Mouse (Mus musculus) myocyte (in vitro differentiated cells): ENCODE data around the gene Tll2.

Source experiments
- POLR2A ChIP-seq: IDR thresholded peaks from one replicate; pipeline ENCODE4 v1.6.1; 2011; ENCODE audit warnings: low read depth, mild to moderate bottlenecking, control low read depth, moderate library complexity; ENCODE audit not compliant: insufficient read length
- TCF12 ChIP-seq: IDR thresholded peaks from one replicate; pipeline ENCODE4 v1.6.1; 2011; ENCODE audit warnings: mild to moderate bottlenecking, control low read depth; ENCODE audit not compliant: poor library complexity, insufficient read depth, severe bottlenecking
- USF1 ChIP-seq: IDR thresholded peaks from one replicate; pipeline ENCODE4 v1.6.1; 2011; ENCODE audit warnings: low read depth, mild to moderate bottlenecking, control low read depth, moderate library complexity

- no peak for TF ChIP-seq TCF12
- no peak for TF ChIP-seq POLR2A
- TF ChIP-seq USF1, result no peak
Measured at GRCm38 (mm10) chr19:41087901-41088300, 118.7 kb downstream of the Tll2 start.
